Mouse (Mus musculus) embryonic facial prominence, embryonic 15.5 days (tissue): Measurements from ENCODE around the gene Mbd3l2. TPM values are rescaled to one million over a fixed set of nuclear protein-coding genes. Genes with fewer than 3 reads are reported as not detected.

Experiments
- microRNA-seq: library from miRNA; unstranded; fragments of <30 nt; microRNA quantifications from one replicate; pipeline ENCODE4, GENCODE M21; 2016; ENCODE audit warnings: borderline number of aligned reads
- polyA plus RNA-seq: library from polyadenylated mRNA; unstranded; fragments of >200 nt; fragmentation: Nextera tagmentation; extraction: Ambion mirVana; gene quantifications from 2 replicates; pipeline ENCODE4 v1.2.1, GENCODE M21; 2015

The Mbd3l2 gene
- polyA plus RNA-seq, 1 experiment from 2014 or later: not detected

Small RNAs within 50 kb of the gene (microRNA-seq; reads per million reads assigned to microRNA genes)
- not detected for gene Gm22854

Other genes starting within 250 kb of the Mbd3l2 start
- gene Chordc1, start 138.5 kb upstream of the Mbd3l2 start, polyA plus RNA-seq: 106 and 116 TPM in 2 replicates
- 5.3 and 6.2 TPM in 2 replicates for gene Naalad2, start 27.7 kb upstream of the Mbd3l2 start, polyA plus RNA-seq
- gene Ubtfl1, start 26.2 kb upstream of the Mbd3l2 start, polyA plus RNA-seq: not detected in 2 replicates
- 4.1 and 6.2 TPM in 2 replicates for gene Zfp558, start 47.6 kb downstream of the Mbd3l2 start, polyA plus RNA-seq
- not detected in 2 replicates for gene Mbd3l1, start 47.7 kb downstream of the Mbd3l2 start, polyA plus RNA-seq
- gene Muc16, start 243.9 kb downstream of the Mbd3l2 start, polyA plus RNA-seq: 0.24 and 0.73 TPM in 2 replicates